Mouse (Mus musculus): ENCODE results near the gene Aifm1. TPM values are rescaled to one million over a fixed set of nuclear protein-coding genes. Genes with fewer than 3 reads are reported as not detected.

The Aifm1 gene
- polyA plus RNA-seq, 1 experiment from 2014 or later: 40.9 TPM

GRCm38 (mm10) chrX:48435477-48435900 lies 77.9 kb downstream of the Aifm1 start:
- Histone ChIP-seq H3K9me3 (replicated peaks) (no peaks in the 10 kb centered on the region), H3K9ac (replicated peaks) (no peak overlapping the region), H3K36me3 (no peaks in the 10 kb centered on the region), H3K4me1 (no peaks in the 10 kb centered on the region), H3K27ac (replicated peaks) (no peak overlapping the region), H3K27me3 (replicated peaks) (no peaks in the 10 kb centered on the region), H3K4me2 (no peak overlapping the region), H3K4me3 (replicated peaks) (no peak overlapping the region)
- 78% methylated on average over 9 of the region's 9 CpGs for WGBS
- ATAC-seq (ENCODE audit: low FRiP score): no peak

- Histone ChIP-seq H3K9ac (replicated peaks) (no peak overlapping the region), H3K4me1 (no peaks in the 10 kb centered on the region), H3K4me2 (no peak overlapping the region), H3K36me3 (no peaks in the 10 kb centered on the region), H3K9me3 (replicated peaks) (no peaks in the 10 kb centered on the region), H3K27me3 (replicated peaks) (no peaks in the 10 kb centered on the region), H3K27ac (replicated peaks) (no peak overlapping the region), H3K4me3 (replicated peaks) (no peak overlapping the region)
- WGBS: 88% methylated on average over 1 of the region's 1 CpGs
- ATAC-seq (ENCODE audit: low FRiP score): no peak
These were observed 79.1 kb downstream of the Aifm1 start for GRCm38 (mm10) chrX:48434251-48434650.

GRCm38 (mm10) chrX:48433527-48433899 lies 79.8 kb downstream of the Aifm1 start:
- H3K9me3 ChIP-seq (replicated peaks): no peaks in the 10 kb centered on the region
- 26% methylated on average over 6 of the region's 6 CpGs for WGBS
- H3K36me3 ChIP-seq: no peaks in the 10 kb centered on the region
- no peaks in the 10 kb centered on the region for H3K27me3 ChIP-seq (replicated peaks)
- no peaks in the 10 kb centered on the region for H3K4me1 ChIP-seq
- no peak for ATAC-seq (ENCODE audit: low FRiP score)
- H3K9ac ChIP-seq (replicated peaks): no peak overlapping the region
- no peak overlapping the region for H3K27ac ChIP-seq (replicated peaks)
- no peak overlapping the region for H3K4me2 ChIP-seq
- H3K4me3 ChIP-seq (replicated peaks): no peak overlapping the region

GRCm38 (mm10) chrX:48432599-48433526 lies 80.5 kb downstream of the Aifm1 start:
- Histone ChIP-seq H3K36me3 (no peaks in the 10 kb centered on the region), H3K4me1 (no peaks in the 10 kb centered on the region), H3K9me3 (replicated peaks) (no peaks in the 10 kb centered on the region), H3K4me2 (no peak overlapping the region), H3K9ac (replicated peaks) (no peak overlapping the region), H3K27ac (replicated peaks) (no peak overlapping the region), H3K27me3 (replicated peaks) (no peaks in the 10 kb centered on the region), H3K4me3 (replicated peaks) (no peak overlapping the region)
- WGBS: 70% methylated on average over 15 of the region's 15 CpGs
- ATAC-seq (ENCODE audit: low FRiP score): no peak

GRCm38 (mm10) chrX:48429538-48429937 lies 83.8 kb downstream of the Aifm1 start:
- H3K27me3 ChIP-seq (replicated peaks): no peaks in the 10 kb centered on the region
- H3K4me3 ChIP-seq (replicated peaks): no peak overlapping the region
- H3K9me3 ChIP-seq (replicated peaks): no peaks in the 10 kb centered on the region
- no peaks in the 10 kb centered on the region for H3K4me1 ChIP-seq
- ATAC-seq (ENCODE audit: low FRiP score): no peak
- no peak overlapping the region for H3K27ac ChIP-seq (replicated peaks)
- H3K4me2 ChIP-seq: no peak overlapping the region
- WGBS: 48% methylated on average over 6 of the region's 6 CpGs
- no peaks in the 10 kb centered on the region for H3K36me3 ChIP-seq
- H3K9ac ChIP-seq (replicated peaks): no peak overlapping the region

- Histone ChIP-seq H3K27ac (replicated peaks) (no peak overlapping the region), H3K4me3 (replicated peaks) (no peak overlapping the region), H3K9me3 (replicated peaks) (no peaks in the 10 kb centered on the region), H3K9ac (replicated peaks) (no peak overlapping the region), H3K27me3 (replicated peaks) (no peaks in the 10 kb centered on the region), H3K4me1 (no peaks in the 10 kb centered on the region), H3K4me2 (no peak overlapping the region), H3K36me3 (no peaks in the 10 kb centered on the region)
- ATAC-seq (ENCODE audit: low FRiP score): no peak
These were observed 84.3 kb downstream of the Aifm1 start for GRCm38 (mm10) chrX:48429100-48429499.

GRCm38 (mm10) chrX:48428642-48429041 lies 84.7 kb downstream of the Aifm1 start:
- ATAC-seq (ENCODE audit: low FRiP score): no peak
- no peaks in the 10 kb centered on the region for H3K9me3 ChIP-seq (replicated peaks)
- no peak overlapping the region for H3K4me3 ChIP-seq (replicated peaks)
- WGBS: 86% methylated on average over 8 of the region's 8 CpGs
- H3K36me3 ChIP-seq: no peaks in the 10 kb centered on the region
- H3K9ac ChIP-seq (replicated peaks): no peak overlapping the region
- H3K27me3 ChIP-seq (replicated peaks): no peaks in the 10 kb centered on the region
- no peak overlapping the region for H3K4me2 ChIP-seq
- H3K27ac ChIP-seq (replicated peaks): no peak overlapping the region
- no peaks in the 10 kb centered on the region for H3K4me1 ChIP-seq

- Histone ChIP-seq H3K4me3 (replicated peaks) (no peak overlapping the region), H3K4me1 (no peaks in the 10 kb centered on the region), H3K4me2 (no peak overlapping the region), H3K27me3 (replicated peaks) (no peaks in the 10 kb centered on the region), H3K9me3 (replicated peaks) (no peaks in the 10 kb centered on the region), H3K9ac (replicated peaks) (no peak overlapping the region), H3K36me3 (no peaks in the 10 kb centered on the region), H3K27ac (replicated peaks) (no peak overlapping the region)
- WGBS: 83% methylated on average over 6 of the region's 6 CpGs
- no peak for ATAC-seq (ENCODE audit: low FRiP score)
These were observed 85.1 kb downstream of the Aifm1 start for GRCm38 (mm10) chrX:48428241-48428640.

GRCm38 (mm10) chrX:48425280-48425679 lies 88.1 kb downstream of the Aifm1 start:
- no peak for ATAC-seq (ENCODE audit: low FRiP score)
- Histone ChIP-seq H3K27me3 (replicated peaks) (no peaks in the 10 kb centered on the region), H3K4me1 (no peaks in the 10 kb centered on the region), H3K4me2 (no peak overlapping the region), H3K27ac (replicated peaks) (no peak overlapping the region), H3K9me3 (replicated peaks) (no peaks in the 10 kb centered on the region), H3K36me3 (no peaks in the 10 kb centered on the region), H3K9ac (replicated peaks) (no peak overlapping the region), H3K4me3 (replicated peaks) (no peak overlapping the region)
- 70% methylated on average over 7 of the region's 7 CpGs for WGBS

Other genes with a start within 250 kb of the Aifm1 start
- gene Bcorl1, start 172.2 kb downstream of the Aifm1 start, polyA plus RNA-seq (2015; fragmentation: Nextera tagmentation; extraction: Ambion mirVana): 5.1 and 7.2 TPM in 2 replicates
- 0.74 and 2.5 TPM in 2 replicates for gene Elf4, start 50.4 kb downstream of the Aifm1 start, polyA plus RNA-seq (2015; fragmentation: Nextera tagmentation; extraction: Ambion mirVana)
- 78.3 and 102 TPM in 2 replicates for gene Rab33a, start 5.7 kb upstream of the Aifm1 start, polyA plus RNA-seq (2015; fragmentation: Nextera tagmentation; extraction: Ambion mirVana)
- 7.2 and 7.9 TPM in 2 replicates for gene Zfp280c, start 80.9 kb upstream of the Aifm1 start, polyA plus RNA-seq (2015; fragmentation: Nextera tagmentation; extraction: Ambion mirVana)
- 35.6 and 40.8 TPM in 2 replicates for gene Slc25a14, start 109.8 kb upstream of the Aifm1 start, polyA plus RNA-seq (2015; fragmentation: Nextera tagmentation; extraction: Ambion mirVana)
- gene Gpr119, start 160.9 kb upstream of the Aifm1 start, polyA plus RNA-seq (2015; fragmentation: Nextera tagmentation; extraction: Ambion mirVana): 0.09 TPM in 1 of 2 replicates, not detected in the other
- 19.9 and 20.7 TPM in 2 replicates for gene Rbmx2, start 181.4 kb upstream of the Aifm1 start, polyA plus RNA-seq (2015; fragmentation: Nextera tagmentation; extraction: Ambion mirVana)